In genomic region chr11:93968848-93969128, GRCm38 (mm10) we compare ENCODE assay signal across 8 mouse cellular contexts. TPM values are rescaled to one million over a fixed set of nuclear protein-coding genes. Genes with fewer than 3 reads are reported as not detected.
DNase-seq lines count a peak whose midpoint lies in the region; ATAC-seq and TF ChIP-seq lines count a peak whose summit lies in the region.

No protein-coding gene starts in this region.

- H3K9me3 ChIP-seq in liver, embryonic 12.5 days (replicated peaks): no peaks in the 10 kb centered on the region
- H3K9me3 ChIP-seq in stomach, postnatal 0 days (ENCODE audit: control insufficient read depth, low read length): no peaks in the 10 kb centered on the region

- ATAC-seq in liver, embryonic 12.5 days: no peak
- no peak for ATAC-seq in stomach, postnatal 0 days (ENCODE audit: low FRiP score, low TSS enrichment)
- no peak for ATAC-seq in inflammation-experienced regulatory T-cells, adult 6 months

- peak overlapping the region; percentile 91 for H3K27ac ChIP-seq in gastrocnemius, adult 2 months
- peak overlapping the region; percentile 60; the same call in 1 of the 2 replicates for H3K27ac ChIP-seq in spleen, adult 2 months (ENCODE audit: insufficient read depth, low read length)
- H3K27ac ChIP-seq in liver, embryonic 12.5 days: peak overlapping the region; percentile 80; the same call in 1 of the 2 replicates
- H3K27ac ChIP-seq in stomach, postnatal 0 days (replicated peaks): no peak overlapping the region

- peak overlapping the region; percentile 77 for H3K9ac ChIP-seq in liver, embryonic 12.5 days
- no peak overlapping the region for H3K9ac ChIP-seq in stomach, postnatal 0 days (ENCODE audit: low read length)

- no peaks in the 10 kb centered on the region for H3K27me3 ChIP-seq in spleen, adult 2 months (ENCODE audit: control insufficient read depth, insufficient read depth, low read length)
- H3K27me3 ChIP-seq in liver, embryonic 12.5 days (replicated peaks): no peaks in the 10 kb centered on the region
- H3K27me3 ChIP-seq in stomach, postnatal 0 days (ENCODE audit: control insufficient read depth, insufficient read depth, low read length): no peaks in the 10 kb centered on the region

- intact Hi-C loops in gastrocnemius, adult 2 months (cut with DNase I): loop anchor here (1.0 to 5.0 kb wide), 4 partner anchors 18 to 119 kb away; no protein-coding TSS in a partner anchor

- H3K4me1 ChIP-seq in spleen, adult 2 months (ENCODE audit: control insufficient read depth, insufficient read depth, insufficient read length): no peaks in the 10 kb centered on the region; the same call in 1 of the 2 replicates
- peaks cover 31% of the 10 kb centered on the region for H3K4me1 ChIP-seq in liver, embryonic 12.5 days
- H3K4me1 ChIP-seq in stomach, postnatal 0 days (replicated peaks; ENCODE audit: control insufficient read depth, insufficient read depth): no peaks in the 10 kb centered on the region

- H3K36me3 ChIP-seq in spleen, adult 2 months (ENCODE audit: control insufficient read depth, insufficient read depth, low read length): peaks cover 5% of the 10 kb centered on the region; the same call in 1 of the 2 replicates
- H3K36me3 ChIP-seq in liver, embryonic 12.5 days: peaks cover 24% of the 10 kb centered on the region
- H3K36me3 ChIP-seq in stomach, postnatal 0 days (ENCODE audit: control insufficient read depth, insufficient read depth, low read length): 0 out of 2 replicates have a peak, but pooled peaks cover 5% of the 10 kb centered on the region

- no peak for DNase-seq in gastrocnemius, adult 2 months
- DNase-seq in gastrocnemius, adult 18-20 months (ENCODE audit: low spot score): no peak
- no peak for DNase-seq in spleen, adult 2 months (ENCODE audit: low read depth in 1 of 2, low spot score in 2 of 2)
- DNase-seq in spleen, adult 12 weeks (ENCODE audit: low spot score): no peak
- no peak for DNase-seq in stomach, postnatal 0 days (ENCODE audit: low spot score)
- no peak for DNase-seq in thymus, postnatal 14 days

- TF ChIP-seq POLR2A in spleen, adult 2 months (IDR thresholded peaks at IDR 0.05; ENCODE audit: low read depth, low read length): no peak

- H3K4me2 ChIP-seq in liver, embryonic 12.5 days: peak overlapping the region; percentile 75
- peak overlapping the region; percentile 38 for H3K4me2 ChIP-seq in stomach, postnatal 0 days (replicated peaks; ENCODE audit: low read depth)

- peak overlapping the region; percentile 89 for H3K4me3 ChIP-seq in gastrocnemius, adult 2 months
- H3K4me3 ChIP-seq in spleen, adult 2 months (ENCODE audit: extremely low read depth, insufficient read depth, insufficient read length): no peak overlapping the region
- H3K4me3 ChIP-seq in liver, embryonic 12.5 days: peak overlapping the region; percentile 75
- H3K4me3 ChIP-seq in stomach, postnatal 0 days (ENCODE audit: low read depth, low read length): no peak overlapping the region

- TF ChIP-seq CTCF in gastrocnemius, adult 2 months (IDR thresholded peaks at IDR 0.05): no peak
- TF ChIP-seq CTCF in spleen, adult 2 months (IDR thresholded peaks at IDR 0.05; ENCODE audit: extremely low read depth, insufficient read depth, insufficient read length, insufficient replicate concordance): no peak
- TF ChIP-seq CTCF in stomach, postnatal 0 days (IDR thresholded peaks at IDR 0.05; ENCODE audit: low read depth): no peak

- WGBS in spleen, adult 2 months: 38% methylated on average over 6 of the region's 6 CpGs
- 36% methylated on average over 6 of the region's 6 CpGs for whole genome bisulfite sequencing in liver, embryonic 12.5 days (ENCODE audit: insufficient replicate concordance)
- WGBS in stomach, postnatal 0 days: 33% methylated on average over 6 of the region's 6 CpGs

- no peak for TF ChIP-seq EP300 in stomach, postnatal 0 days (optimal IDR thresholded peaks at IDR 0.05)

RNA-seq across cellular contexts. Expression of gene Nme1, which starts 0.5 kb away (rescaled TPM):
- total RNA-seq in gastrocnemius, adult 2 months (2021): 10 to 100 TPM; 13.0 to 22.7 TPM
- total RNA-seq in gastrocnemius, adult 18-20 months (2021): 10 to 100 TPM in 1 of 2 experiments, 1 to 10 TPM in 1; 10.0 to 11.6 TPM
- 81.9 and 91.3 TPM in 2 replicates for polyA plus RNA-seq in spleen, adult 2 months (2012; rRNA removed)
- polyA plus RNA-seq in liver, embryonic 12.5 days (2016; fragmentation: Nextera tagmentation; extraction: Ambion mirVana): 195 and 224 TPM in 2 replicates
- 93.8 and 106 TPM in 2 replicates for polyA plus RNA-seq in stomach, postnatal 0 days (2015; fragmentation: Nextera tagmentation; extraction: Ambion mirVana)
- 100 to 1,000 TPM; 137 to 236 (median 173) TPM for polyA plus RNA-seq in inflammation-experienced regulatory T-cells, adult 6 months (2017; shearing (Covaris generic))

RNA-seq across cellular contexts. Expression of gene Gm20390, which starts 0.7 kb away (rescaled TPM):
- 10 to 100 TPM in 1 of 2 experiments, 1 to 10 TPM in 1; 2.8 to 13.0 TPM for total RNA-seq in gastrocnemius, adult 2 months (2021)
- 10 to 100 TPM; 10.2 to 16.0 TPM for total RNA-seq in gastrocnemius, adult 18-20 months (2021)
- 6.0 and 7.0 TPM in 2 replicates for polyA plus RNA-seq in spleen, adult 2 months (2012; rRNA removed)
- 264 and 272 TPM in 2 replicates for polyA plus RNA-seq in liver, embryonic 12.5 days (2016; fragmentation: Nextera tagmentation; extraction: Ambion mirVana)
- 239 and 273 TPM in 2 replicates for polyA plus RNA-seq in stomach, postnatal 0 days (2015; fragmentation: Nextera tagmentation; extraction: Ambion mirVana)
- 100 to 1,000 TPM in 2 of 3 experiments, 10 to 100 TPM in 1; 13.2 to 293 (median 291) TPM for polyA plus RNA-seq in inflammation-experienced regulatory T-cells, adult 6 months (2017; shearing (Covaris generic))

RNA-seq across cellular contexts. Expression of gene Nme2, which starts 12.7 kb away (rescaled TPM):
- total RNA-seq in gastrocnemius, adult 2 months (2021): 100 to 1,000 TPM; 611 to 700 TPM
- 100 to 1,000 TPM; 569 to 638 TPM for total RNA-seq in gastrocnemius, adult 18-20 months (2021)
- 88.3 and 103 TPM in 2 replicates for polyA plus RNA-seq in spleen, adult 2 months (2012; rRNA removed)
- 76.4 and 76.8 TPM in 2 replicates for polyA plus RNA-seq in liver, embryonic 12.5 days (2016; fragmentation: Nextera tagmentation; extraction: Ambion mirVana)
- polyA plus RNA-seq in stomach, postnatal 0 days (2015; fragmentation: Nextera tagmentation; extraction: Ambion mirVana): 376 and 433 TPM in 2 replicates
- 100 to 1,000 TPM; 104 to 381 (median 133) TPM for polyA plus RNA-seq in inflammation-experienced regulatory T-cells, adult 6 months (2017; shearing (Covaris generic))

RNA-seq across cellular contexts. Expression of gene Spag9, which starts 27.1 kb away (rescaled TPM):
- total RNA-seq in gastrocnemius, adult 2 months (2021): 100 to 1,000 TPM; 154 to 161 TPM
- 100 to 1,000 TPM; 134 to 170 TPM for total RNA-seq in gastrocnemius, adult 18-20 months (2021)
- 14.8 and 27.5 TPM in 2 replicates for polyA plus RNA-seq in spleen, adult 2 months (2012; rRNA removed)
- 18.0 and 19.6 TPM in 2 replicates for polyA plus RNA-seq in liver, embryonic 12.5 days (2016; fragmentation: Nextera tagmentation; extraction: Ambion mirVana)
- polyA plus RNA-seq in stomach, postnatal 0 days (2015; fragmentation: Nextera tagmentation; extraction: Ambion mirVana): 30.2 and 32.5 TPM in 2 replicates
- polyA plus RNA-seq in inflammation-experienced regulatory T-cells, adult 6 months (2017; shearing (Covaris generic)): 10 to 100 TPM; 18.6 to 21.4 (median 18.7) TPM

Comparison
In these comparisons a context has a peak if more than half of its experiments do, and no peak if none do; other contexts are left out.
1. H3K4me3 ChIP-seq: peak in gastrocnemius, adult 2 months (single experiment) and liver, embryonic 12.5 days (single experiment); none in spleen, adult 2 months (single experiment) and stomach, postnatal 0 days (single experiment).